Mouse (Mus musculus) erythroblast, adult 5-6 weeks (primary cell): Measurements from ENCODE around the gene Arl8b. TPM values are rescaled to one million over a fixed set of nuclear protein-coding genes. Genes with fewer than 3 reads are reported as not detected.

Experiments used
- ATAC-seq: replicated peaks from 2 replicates; pipeline ENCODE4 v1.8.0; 2016; ENCODE audit warnings: moderate number of reproducible peaks, mild to moderate bottlenecking, moderate TSS enrichment, inconsistent platforms; ENCODE audit not compliant: poor library complexity, low FRiP score, severe bottlenecking
- total RNA-seq, 2 experiments: library from RNA; stranded (forward) in 1 of 2; stranded (reverse) in 1 of 2; fragments of 150-400 nt in 1 of 2; fragments of 200-764, 138-1000 nt in 1 of 2; gene quantifications; 2 replicates each; pipeline versions ENCODE4 v1.2.3 to v1.2.4; 2015 to 2017; ENCODE audit warnings: low replicate concordance in 2 of 2

The Arl8b gene
- total RNA-seq (2015; ENCODE audit: low replicate concordance) = 33.0 and 44.3 TPM in 2 replicates
- total RNA-seq (2017; ENCODE audit: low replicate concordance) = 11.6 and 19.3 TPM in 2 replicates

- ATAC-seq = peak; percentile 98
Observed at GRCm38 (mm10) chr6:108782526-108783183, at the start of gene Arl8b. Gene Arl8b (plus strand): TSS chr6:108783099.

DNA sequence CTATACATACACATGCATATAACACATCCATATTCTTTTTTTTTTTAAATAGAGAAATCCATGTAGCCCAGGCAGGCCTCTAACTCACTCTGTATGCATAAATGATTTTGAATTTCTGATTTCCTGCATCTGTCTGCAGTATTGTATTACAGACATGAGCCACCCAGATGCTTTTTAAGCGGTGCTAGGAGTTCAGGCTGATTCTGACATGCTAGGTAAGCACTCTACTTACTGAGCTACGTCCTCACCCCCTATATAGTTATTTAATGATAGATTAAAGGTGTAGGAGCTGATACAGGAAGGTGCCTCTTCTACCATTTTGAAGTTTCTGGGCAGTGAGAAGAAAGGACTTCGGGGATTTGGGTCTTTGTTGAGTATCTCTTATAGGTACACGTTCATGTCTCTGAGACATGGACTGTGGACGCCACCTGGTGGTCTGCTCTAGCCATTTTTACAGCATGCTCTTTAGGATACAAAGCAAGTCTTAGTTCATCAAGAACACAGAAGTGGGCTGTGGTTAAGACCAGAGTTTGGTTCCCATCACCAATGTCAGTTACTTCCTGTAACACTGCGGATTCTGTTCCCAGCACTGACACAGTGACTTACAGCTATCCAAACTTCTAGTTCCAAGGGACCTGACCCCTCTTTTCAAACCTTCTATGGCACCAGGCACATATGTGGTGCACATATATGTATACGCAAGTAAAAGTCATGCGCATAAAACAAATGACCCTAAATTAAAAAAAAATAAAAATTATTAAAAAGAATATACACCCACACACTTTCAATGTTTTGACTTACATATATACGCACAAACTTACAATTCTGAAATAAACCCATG, 46.8 kb upstream of the Arl8b start:
- ATAC-seq = no peak

DNA sequence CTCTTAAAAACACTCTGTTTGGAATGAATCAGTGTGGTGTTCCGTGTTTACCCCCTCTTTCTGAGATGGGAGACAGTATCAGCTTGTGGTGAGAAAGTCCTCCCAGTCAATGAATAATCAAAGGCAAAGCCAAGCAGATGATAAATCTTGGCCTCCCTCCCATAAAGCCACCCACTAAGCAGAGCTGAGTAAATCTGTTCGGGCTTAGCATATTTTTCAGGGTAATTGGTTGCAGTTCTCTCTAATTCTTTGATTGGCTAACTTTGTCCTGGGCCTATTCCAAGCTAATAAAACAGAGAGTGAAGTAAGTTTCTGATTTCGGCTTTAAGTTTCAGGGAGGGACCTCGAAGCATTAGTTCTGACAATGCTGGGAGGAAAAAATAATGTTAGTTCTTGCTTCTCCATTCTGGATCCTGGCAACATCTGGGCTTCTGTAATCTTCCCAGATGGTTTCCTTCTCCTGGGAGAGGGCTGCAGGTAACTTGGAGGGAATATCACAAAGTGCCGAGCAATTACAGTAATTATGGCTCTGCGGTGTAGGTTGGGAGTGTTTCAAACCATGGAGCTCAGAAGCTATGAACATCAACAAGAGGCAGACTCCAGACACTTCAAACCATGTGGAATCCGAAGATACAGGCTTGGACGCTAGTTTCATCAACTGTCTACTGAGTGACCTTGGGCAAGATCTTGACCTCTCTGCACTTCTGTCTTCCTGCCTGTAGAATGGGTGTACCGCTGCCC, 44.3 kb upstream of the Arl8b start:
- ATAC-seq = no peak

DNA sequence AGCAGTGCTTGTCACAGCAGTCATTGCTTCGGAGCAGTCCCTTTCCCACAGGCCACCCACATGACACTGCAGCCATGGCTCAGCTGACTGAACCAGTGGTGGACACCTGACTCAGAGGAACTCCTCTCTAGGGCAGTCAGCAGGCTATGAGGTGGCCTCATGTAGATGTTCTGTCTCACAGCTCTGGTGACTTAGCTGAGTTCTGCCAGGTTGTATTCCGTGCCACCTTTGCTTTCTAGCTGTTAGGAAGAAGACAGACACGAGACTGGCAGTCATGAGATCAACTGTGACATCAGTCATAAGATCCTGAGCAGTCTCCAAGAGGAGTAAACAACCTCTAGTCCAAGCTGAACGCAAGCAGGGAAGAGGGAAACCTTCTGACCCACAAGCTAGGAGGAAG, 42.3 kb upstream of the Arl8b start:
- ATAC-seq = no peak

DNA sequence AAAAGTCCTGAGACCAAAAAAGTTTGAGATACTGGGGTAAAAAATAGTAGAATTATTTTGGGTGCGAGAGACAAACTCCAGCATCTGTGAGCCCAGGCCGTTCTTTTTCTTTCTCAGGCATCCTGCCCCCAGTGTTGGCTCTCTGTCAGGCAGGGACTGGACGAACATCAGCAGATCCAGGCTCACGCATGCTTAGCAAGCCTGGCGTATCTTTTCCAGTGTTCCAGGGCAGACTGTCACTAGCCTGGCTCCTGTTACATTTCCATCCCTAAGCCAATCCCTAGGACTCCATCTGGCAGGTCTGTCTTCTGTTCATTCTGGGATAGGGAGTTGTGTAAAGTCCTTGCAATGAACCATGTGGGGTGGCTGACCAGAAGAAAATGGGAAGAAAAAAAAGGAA, 39.2 kb upstream of the Arl8b start:
- no peak for ATAC-seq

- no peak for ATAC-seq
Observed at GRCm38 (mm10) chr6:108751324-108751723, 31.6 kb upstream of the Arl8b start.

DNA sequence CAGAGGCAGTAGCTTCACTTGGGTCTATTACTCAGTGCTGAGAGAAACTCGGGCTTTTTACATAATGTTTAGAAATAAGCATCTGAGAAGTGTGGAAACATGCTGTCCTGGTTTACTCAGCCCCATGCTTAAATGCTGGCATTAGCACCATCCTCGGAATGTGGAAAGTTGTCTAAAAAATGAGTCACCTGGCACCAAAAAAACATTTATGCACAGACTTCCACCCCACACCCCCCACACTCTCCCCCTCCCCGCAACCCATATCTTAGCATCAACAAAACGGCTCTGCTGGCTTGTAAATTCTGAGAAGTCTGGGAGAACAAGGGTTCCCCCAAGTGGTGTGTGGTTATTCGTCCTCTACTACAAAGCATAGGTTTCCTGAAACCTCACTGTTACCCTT, 30.5 kb upstream of the Arl8b start:
- no peak for ATAC-seq

- ATAC-seq = no peak
Observed at GRCm38 (mm10) chr6:108753536-108753935, 29.4 kb upstream of the Arl8b start.

- no peak for ATAC-seq
Observed at GRCm38 (mm10) chr6:108754376-108754775, 28.5 kb upstream of the Arl8b start.

GRCm38 (mm10) chr6:108755936-108756335, 27.0 kb upstream of the Arl8b start:
- no peak for ATAC-seq

DNA sequence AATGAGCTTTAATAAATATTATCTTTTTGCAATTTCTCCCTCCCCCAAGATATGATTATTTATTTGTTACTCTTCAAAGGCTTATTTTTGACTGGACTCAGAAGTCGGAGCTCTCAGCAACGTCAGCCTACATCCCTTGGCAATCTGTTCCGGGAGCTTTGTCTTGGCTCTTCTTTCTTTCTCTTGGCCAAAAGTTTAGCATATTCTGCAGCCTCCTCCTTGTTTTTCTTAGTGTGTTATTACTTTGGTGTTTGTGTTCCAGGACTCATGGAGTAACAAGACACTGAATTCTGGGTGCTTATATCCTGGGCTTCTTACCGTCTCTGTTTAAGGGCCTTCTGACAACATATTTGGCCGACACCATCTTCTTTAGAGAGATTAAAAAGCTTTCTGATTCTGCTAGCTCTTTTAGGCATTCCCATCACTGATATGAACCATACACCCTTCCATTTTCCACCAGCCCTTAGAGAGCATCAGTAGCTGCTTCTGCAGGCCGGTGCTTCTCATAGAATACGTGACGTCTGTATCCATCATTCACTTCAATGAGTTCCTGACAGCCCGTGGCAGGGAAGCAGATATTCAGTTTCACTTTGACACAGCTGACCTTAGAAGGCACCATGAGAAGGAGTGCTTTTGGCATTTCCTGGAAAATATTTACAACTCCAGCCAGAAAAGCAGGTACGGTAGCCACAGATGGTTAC, 23.8 kb upstream of the Arl8b start:
- ATAC-seq = no peak

- ATAC-seq = no peak
Observed at GRCm38 (mm10) chr6:108759698-108760039, 23.2 kb upstream of the Arl8b start.

- ATAC-seq = no peak
Observed at GRCm38 (mm10) chr6:108770880-108771279, 12.0 kb upstream of the Arl8b start.

DNA sequence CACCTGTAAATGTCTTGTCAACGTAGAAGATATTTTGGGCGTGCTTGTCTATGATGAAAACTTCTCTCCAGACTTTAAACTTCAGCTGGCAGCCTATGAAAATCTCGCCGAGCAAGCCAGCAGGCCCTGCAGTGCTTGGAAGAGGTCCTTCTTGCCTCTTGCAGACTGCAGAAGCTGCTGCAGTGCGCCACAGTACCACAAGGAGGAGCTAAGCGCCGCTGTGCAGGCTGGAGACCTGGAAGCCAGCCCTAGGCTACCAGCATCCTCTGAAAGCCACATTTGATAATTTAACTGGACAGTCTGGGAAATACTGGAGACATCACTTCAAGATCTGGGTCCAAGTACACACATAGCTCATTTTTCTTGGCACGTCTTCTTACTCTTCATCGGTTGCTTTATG, 10.0 kb upstream of the Arl8b start:
- peak; percentile 90 for ATAC-seq

- ATAC-seq = no peak
Observed at GRCm38 (mm10) chr6:108773480-108773879, 9.4 kb upstream of the Arl8b start.

- no peak for ATAC-seq
Observed at GRCm38 (mm10) chr6:108776274-108776673, 6.6 kb upstream of the Arl8b start.

- ATAC-seq = no peak
Observed at GRCm38 (mm10) chr6:108777560-108778287, 5.2 kb upstream of the Arl8b start.

- no peak for ATAC-seq
Observed at GRCm38 (mm10) chr6:108778399-108778798, 4.5 kb upstream of the Arl8b start.

DNA sequence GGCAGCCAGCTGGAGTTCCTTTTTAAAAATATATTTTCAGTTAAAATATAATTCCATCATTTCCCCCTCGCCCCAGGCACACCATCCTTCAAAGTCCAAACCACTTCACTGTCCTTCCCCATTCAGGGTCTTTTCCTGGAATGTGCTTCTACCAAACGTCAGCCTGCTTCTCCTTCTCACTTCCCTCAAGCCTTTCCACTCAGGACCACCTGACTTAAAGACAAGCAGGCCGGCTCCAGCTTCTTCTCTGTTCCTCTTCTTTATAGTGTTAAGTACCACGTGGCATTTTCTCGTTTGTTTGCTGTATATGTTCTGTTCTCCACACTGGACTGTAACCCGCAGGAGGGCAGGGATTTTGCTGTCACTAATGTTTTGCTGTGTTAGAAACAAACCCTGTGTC, 1.0 kb upstream of the Arl8b start:
- no peak for ATAC-seq
